Mouse (Mus musculus) ES-E14 (cell line): ENCODE results near the gene Iqschfp.

Experiments
- CHD2 ChIP-seq: IDR thresholded peaks from 2 replicates; pipeline ENCODE4 v1.6.1; 2014; ENCODE audit warnings: mild to moderate bottlenecking, low read depth, low read length, inconsistent platforms
- MAFK ChIP-seq: IDR thresholded peaks from 2 replicates; pipeline ENCODE4 v1.6.1; 2014; ENCODE audit warnings: mild to moderate bottlenecking, low read depth, low read length, inconsistent platforms; ENCODE audit not compliant: insufficient read depth
- ZC3H11A ChIP-seq: IDR thresholded peaks from 2 replicates; pipeline ENCODE4 v1.6.1; 2012; ENCODE audit warnings: low read depth, mild to moderate bottlenecking, inconsistent platforms, low read length, borderline replicate concordance
- ZNF384 ChIP-seq: IDR thresholded peaks from 2 replicates; pipeline ENCODE4 v1.6.1; 2012; ENCODE audit warnings: low read depth, low read length, inconsistent platforms

DNA sequence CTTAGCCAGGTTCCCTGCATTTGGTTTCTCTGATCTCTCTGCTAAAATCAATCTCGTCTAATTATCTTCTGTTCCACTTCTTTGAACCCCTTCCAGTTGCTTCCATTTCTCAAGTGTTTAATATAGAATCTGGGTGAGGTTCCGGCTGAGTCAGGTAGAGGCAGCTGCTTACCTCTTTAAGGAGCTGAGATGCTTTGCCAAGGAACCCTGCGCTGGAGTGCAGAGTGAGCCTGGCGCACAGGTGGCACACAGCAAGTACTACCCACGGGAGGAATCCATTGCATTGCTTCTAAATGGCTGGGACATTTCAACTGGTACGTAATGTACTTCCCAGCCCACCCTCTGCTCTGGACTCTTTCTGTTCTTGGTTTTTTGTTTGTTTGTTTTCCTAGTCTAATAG lies 587.2 kb downstream of the Iqschfp start:
- TF ChIP-seq ZNF384 (no peak), ZC3H11A (no peak), CHD2 (no peak), MAFK (no peak)
